Mouse (Mus musculus): Measurements from ENCODE around the gene Commd6. TPM values are rescaled to one million over a fixed set of nuclear protein-coding genes. Genes with fewer than 3 reads are reported as not detected.

Gene Commd6
- 10 to 100 TPM; 83.8 to 95.3 TPM for total RNA-seq (2021)
- long read RNA-seq, experiment 1, full-length matches to known transcripts: 9 of 20 reads
- long read RNA-seq, experiment 1, partial matches to known transcripts: 6 of 20 reads
- long read RNA-seq, experiment 1, other reads (novel, unspliced or antisense): 5 of 20 reads
- long read RNA-seq, experiment 2, full-length matches to known transcripts: 2 of 4 reads
- long read RNA-seq, experiment 2, partial matches to known transcripts: 1 of 4 reads
- long read RNA-seq, experiment 2, other reads (novel, unspliced or antisense): 1 of 4 reads

DNA sequence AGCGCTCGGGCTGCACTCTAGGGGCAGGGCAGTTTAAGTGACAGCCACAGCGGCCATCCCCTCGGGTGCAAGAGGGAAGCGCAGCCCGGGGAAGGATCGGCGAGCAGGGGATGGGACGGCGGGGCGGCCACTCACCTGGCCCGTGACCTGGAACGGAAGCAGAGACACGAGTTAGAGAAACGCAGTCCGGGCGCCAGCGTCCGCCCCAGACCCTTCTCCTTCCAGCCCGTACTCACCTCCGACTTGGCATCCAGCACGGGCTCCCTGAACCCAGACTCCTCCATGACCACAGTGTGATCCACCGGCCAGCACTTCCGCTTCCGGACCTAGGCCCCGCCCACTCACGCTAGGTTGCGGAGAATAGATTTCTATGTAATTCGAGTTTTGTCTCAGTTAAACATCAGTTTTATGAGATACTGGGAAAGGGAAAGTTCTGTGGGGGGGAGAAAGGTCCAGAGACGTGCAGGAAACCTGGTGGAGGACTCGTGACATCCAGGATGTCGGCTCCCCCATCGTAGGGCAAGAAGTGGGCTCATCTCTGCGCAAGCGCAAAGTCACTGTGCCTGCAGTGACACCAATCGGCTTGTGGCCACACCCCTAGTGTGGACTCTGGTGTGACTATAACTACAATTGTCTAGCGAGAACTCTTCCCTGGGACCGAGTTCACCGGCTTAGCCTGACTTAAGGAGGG lies at the start of gene Commd6:
TSS of gene Commd6 (minus strand) at position 534 of the 691 bp plus-strand sequence.
- DNase-seq: peak; percentile 94

DNA sequence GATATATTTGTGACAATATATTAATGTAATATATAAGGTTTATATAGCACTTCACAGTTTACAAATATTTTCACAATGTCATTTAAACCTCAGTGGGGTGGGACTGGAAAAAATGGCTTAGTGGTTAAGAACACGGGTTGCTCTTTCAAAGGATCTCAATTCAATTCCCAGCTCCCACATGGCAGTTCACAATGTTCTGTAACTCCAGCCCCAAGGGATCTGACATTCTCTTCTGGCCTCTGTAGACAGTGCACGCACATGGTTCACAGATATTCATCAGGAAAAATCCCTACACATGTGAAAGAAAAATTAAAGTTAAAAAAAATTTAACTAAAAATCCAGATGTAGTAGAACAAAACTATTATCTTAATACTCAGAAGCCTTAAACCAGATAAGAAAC lies 47.9 kb upstream of the Commd6 start:
- no peak for DNase-seq

DNA sequence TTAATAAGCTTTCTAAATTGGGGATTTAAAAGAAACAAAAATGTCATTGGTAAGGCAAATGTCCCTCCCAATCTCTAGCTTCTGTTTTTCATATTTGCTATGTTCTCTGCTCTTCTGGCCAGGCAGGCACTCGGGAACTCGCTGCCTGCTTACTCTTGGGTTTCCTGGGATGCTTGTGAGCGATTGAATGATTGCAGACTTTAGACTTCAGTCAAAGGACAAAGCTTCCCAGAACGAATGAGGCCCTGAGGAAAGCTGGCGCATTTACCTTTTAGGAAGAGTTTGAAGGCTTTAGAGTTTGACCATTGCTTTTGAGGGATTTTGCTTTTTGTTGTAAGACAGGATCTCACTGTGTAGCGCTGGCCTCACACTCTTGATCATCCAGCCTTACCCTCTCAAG lies 47.2 kb upstream of the Commd6 start:
- DNase-seq: no peak

DNA sequence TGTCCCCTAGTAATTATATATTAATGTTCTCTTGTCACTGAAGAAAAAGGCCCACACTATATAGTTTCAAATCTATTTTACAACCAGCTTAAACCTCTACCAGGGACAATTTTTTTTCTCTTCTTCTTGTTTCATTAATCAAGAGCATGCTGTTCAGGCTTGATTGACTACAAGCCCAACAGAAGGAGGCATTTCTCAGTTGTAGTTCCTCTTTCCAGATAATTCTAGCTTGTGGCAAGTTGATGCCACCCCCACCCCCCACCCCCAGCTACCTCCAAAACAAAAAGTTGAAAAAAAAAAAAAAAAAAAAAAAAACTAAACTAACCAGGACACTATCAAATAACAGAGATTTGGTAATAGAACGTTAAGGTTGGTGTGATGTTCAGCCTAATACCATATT lies 31.7 kb upstream of the Commd6 start:
- DNase-seq: no peak

DNA sequence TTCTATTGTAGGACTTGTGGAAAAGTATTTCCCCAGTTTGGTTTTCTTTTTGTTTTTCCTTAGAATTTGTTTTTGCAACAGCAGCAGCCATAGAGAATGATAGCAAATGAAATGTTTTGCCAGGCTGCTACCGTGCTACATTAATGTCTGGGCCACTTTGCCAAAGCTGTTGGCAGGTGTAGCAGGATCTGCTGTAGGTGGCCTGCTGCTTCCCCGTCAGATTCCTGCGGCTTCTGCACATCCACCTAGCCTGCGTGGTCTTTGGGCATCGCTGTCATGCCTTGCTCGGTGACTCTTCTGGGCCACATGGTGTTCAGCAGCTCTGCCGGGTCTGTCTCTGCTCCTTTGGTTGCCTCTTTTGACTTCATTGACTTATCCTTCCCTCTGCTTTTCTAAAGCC lies 28.1 kb upstream of the Commd6 start:
- DNase-seq: no peak

DNA sequence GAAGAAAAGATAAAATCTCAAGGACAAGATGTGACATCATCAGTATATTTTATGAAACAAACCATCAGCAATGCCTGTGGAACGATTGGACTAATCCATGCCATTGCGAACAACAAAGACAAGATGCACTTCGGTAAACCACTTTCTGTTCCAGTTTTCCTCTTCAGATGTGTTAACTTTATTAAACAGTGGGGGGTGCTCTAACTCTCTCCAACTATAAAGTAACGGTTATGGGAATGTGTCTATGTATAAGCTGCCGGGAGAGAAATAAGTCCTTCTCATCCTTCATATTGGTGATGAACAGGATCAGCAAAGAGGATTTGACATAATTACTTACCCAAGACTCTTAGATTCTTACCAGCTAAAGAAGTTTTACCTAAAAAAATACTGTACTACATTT lies 26.1 kb upstream of the Commd6 start:
- DNase-seq: peak in 1 of 2 experiments; percentile 4

DNA sequence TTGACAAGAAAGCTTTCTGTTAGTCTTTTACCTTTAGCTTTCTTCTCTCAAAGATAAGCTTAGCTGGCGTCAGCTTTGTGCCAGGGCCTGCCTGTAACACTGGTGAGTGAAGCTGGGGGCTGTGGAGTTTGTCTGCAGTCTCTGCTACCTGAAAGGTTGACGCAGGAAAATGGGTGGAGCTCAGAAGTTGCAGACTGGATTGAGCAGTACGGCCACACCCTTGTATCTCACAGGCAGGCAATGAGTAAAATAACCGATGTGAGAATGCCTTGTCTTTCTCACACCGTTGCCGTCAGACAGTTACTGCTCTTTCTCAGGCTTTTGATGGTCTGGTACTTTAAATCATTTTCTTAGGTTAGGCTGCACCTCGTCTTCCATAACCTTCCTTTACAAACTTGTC lies 25.6 kb upstream of the Commd6 start:
- DNase-seq: no peak

DNA sequence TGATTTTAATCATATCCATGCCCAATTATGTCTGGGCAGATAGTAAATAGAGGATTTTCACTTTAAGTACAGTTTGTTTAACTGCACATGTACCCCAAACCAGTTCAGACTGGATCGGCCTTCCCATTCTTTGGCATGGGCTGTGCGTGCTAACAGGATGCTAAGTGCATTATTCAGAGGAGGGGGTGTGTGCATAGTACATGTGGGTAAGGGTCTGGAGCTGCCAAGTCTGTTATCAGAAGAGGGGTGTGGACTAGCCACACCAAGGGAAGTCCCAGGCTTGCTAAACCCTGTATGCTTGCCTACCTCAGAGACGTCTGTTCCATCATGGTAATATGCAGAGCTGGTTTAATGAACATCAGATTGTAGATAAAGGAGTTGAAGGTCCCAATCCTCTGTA lies 23.8 kb upstream of the Commd6 start:
- no peak for DNase-seq

DNA sequence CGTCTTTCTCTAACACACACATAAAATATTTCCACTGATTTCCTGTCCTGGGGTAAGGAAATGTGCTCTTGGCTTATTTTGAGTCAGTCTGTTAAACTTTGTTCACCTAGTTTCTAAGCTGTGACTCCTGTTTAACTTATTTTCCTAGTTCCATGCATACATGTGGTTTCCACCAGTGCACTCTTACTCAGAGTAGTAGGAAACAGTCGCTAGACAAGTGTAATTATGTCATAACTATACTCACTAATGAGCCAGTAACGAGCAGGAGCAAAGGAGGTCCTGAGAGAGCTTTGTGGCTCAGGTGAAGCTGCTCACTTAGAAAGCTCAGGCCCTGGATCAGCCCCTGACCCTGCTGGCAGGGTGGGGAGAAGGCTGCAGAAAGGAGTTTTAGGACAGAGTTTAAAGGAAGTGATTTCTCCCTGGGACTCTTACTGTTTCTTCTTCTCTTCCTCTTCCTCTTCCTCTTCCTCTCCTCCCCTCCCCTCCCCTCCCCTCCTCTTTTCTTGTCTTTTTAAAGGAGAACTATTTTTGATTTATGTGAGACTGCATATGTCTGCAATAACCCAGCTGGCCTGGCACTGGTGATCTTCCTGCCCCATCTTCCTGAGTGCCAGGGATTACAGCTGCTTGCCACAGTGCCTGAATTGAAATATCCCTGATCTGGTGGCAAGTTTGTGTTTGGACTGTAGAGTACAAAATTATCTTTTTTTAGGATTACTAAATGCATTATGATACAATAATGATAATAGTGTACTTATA lies 21.3 kb upstream of the Commd6 start:
- DNase-seq: no peak

DNA sequence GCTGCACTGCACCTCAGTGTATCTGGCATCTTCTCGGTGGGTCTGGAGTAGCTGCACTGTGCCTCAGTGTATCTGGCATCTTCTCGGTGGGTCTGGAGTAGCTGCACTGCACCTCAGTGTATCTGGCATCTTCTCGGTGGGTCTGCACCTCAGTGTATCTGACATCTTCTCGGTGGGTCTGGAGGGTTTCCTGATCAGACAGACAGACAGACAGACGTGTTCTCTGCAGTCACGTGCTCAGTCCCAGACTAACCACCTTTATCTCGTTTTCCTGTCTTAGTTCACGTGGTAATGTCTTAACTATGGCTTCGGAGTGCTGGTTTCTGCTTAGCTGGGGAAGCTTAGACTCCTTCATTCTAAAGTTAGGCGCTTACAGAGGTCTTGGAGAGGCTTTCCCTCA lies 15.8 kb upstream of the Commd6 start:
- DNase-seq: no peak

DNA sequence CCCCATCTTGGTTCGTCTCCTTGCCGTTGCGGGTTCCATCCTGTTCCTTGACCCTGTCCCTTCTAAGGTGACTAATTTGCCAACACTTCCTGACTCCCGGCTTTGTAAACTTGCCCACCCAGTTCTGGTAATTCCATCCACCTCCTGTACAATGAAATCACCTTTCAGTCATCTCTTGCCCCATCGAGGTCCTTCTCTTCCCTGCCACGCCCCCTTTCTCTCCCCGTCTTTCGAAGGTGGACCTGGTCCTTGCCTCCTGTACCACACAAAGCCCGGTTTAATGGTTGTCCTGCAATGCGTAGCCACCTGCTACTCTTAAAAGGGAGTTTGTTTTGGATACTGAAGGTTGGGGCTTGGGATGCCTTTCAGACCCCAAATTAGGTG lies 14.0 kb upstream of the Commd6 start:
- DNase-seq: peak in 1 of 2 experiments; percentile 9

DNA sequence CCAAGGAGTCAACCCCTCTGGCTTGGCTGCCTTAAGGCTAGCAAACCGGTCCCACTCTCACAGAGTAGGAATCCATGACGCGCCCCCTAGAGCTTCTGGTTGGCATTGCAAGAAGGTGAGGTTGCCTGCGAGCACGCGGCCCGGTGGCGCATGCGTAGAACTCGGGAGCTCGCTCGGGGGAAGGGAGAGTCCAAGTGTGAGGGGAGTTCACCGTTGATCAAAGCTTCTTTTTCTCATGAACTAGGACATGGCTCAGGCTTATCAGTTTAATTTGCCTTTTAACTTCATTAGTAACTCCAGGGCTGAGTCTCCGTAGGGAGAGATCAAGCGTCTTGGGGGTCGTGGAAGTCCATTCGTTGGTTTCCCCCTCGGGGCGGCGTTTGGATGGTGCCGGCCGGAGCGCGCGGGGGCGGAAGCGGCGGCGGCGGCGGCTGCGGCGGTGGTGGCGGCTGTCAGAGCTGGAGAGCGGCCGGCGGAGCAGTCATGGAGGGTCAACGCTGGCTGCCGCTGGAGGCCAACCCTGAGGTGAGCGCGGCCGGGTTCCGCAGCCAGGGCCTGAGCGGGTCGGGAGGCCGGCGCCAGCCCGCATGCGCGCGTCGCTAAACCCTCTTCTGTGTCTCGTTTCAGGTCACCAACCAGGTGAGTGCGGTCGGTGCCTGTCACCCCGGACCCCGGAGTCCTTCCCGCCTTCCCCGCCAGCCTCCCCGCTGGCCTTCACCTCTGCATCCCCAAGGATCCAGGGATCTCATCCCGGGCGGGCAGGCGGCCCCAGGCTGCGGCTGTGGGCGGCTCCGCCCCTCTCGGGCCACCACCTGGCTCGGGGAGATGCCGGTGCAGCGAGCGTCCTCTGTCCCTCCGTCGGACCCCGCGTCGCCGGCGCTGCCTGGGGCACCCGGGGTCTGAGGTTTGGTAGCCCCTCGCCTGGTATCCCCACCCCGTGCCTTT lies 13.4 kb upstream of the Commd6 start, which contains the start of gene Uchl3:
TSS of gene Uchl3 (plus strand) at position 387 of the 945 bp plus-strand sequence.
- peak; percentile 97 to 98 for DNase-seq

DNA sequence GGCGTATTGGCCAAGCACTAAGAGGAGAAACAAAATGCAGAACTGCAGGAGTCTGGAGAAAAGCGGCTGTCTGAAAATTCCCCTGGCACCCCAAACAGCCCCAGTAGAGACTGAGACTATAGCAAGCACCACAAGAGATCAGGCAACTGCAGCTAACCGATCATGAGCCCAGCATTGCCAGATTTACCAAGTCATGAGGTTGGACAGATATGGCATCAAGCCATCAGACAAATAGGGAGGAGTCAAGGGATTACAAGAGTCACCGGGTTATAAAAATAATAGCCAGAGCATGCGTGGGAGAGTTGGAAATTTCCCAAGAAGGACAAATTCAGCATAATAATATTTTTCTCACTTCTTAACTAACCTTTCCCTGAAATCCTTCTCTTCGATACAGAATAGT lies 12.1 kb upstream of the Commd6 start:
- DNase-seq: no peak

DNA sequence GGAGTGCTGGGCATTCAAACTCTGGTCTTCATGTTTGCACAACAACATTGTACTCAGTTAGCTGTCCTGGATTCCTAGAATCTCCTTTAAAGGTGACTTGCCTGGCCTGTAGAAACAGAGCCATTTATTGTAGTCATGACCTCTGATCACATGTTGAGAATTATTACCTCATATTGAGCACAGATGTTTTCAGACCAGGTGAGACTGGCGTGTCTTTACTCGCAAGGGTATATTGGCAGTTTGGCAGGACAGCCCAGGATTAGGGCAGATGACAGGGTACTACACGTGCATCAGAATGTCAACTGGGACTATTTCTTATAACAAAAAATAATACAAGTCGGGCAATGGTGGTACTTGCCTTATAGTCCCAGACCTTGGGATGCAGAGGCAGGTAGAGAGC lies 10.1 kb upstream of the Commd6 start:
- DNase-seq: no peak

DNA sequence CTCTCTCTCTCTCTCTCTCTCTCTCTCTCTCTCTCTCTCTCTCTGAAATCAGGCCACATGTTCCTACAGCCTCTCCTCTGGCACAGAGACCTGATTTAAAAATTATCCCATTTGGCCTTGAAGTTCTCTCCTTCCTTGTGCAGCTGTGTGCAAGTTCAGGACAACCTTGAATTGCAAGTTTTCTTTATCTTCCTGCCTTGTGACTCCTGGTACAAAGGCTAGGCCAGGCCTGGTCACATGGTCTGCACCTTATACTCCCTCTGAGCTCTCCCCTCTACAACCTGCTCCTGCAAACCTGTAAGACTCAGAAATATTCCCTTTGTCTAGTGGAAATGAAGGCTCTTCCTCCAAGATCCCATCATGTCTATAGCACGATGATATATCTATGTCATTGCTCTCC lies 4.5 kb upstream of the Commd6 start:
- no peak for DNase-seq

DNA sequence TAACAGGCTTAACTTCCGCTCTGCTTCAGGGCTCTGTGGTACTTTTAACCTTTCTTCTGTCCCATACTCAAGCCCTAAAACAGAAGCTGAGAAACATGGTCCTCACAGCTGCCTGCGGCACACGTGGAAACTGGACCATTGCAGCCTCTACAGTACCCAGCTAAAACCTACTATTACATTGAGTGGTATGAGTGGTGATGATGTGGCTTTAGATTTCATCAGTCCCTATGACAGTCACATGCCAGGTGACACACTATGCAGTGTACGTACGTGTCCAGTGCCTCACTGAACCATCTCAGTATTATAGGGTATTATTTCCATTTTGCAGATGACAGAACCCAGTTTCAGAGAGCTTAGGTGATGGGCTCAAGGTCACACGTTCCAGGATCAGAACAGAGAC lies 3.1 kb downstream of the Commd6 start:
- DNase-seq: no peak

DNA sequence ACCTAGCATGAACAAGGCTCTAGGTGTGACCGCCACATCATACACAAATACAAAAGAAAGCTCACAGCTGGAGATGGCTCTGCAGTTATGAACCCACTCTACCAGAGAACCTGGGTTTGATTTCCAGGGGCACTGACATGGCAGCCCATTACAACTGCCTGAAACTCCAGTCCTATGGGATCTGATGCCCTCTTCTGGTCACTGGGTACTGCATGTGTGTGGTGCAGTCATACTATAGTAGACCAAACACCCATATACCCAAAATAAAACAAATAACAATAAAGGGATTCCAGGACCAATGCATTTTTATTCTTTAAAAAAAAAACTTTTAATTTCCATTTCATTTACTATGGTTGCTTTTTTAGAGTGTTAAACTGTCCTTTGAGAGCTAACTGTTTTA lies 4.7 kb downstream of the Commd6 start:
- DNase-seq: no peak

DNA sequence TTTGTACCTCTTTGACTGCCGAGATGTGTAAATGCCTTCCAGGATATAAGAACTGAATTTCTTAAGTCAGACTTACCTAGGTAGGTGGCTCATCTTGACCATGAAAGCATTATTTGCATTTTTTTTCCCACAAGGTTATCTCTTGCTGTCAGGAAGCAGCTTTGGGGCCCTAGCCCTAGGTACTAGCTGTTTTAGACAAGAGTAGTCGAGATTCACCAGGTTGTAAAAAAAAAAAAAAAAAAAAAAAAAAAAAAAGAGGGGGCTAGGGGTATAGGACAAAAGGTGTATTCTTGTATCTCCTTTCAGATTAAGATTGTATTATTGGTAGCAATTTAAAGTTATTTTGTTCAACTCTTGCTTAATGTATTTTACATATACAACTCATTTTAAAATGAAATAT lies 9.9 kb downstream of the Commd6 start:
- no peak for DNase-seq

DNA sequence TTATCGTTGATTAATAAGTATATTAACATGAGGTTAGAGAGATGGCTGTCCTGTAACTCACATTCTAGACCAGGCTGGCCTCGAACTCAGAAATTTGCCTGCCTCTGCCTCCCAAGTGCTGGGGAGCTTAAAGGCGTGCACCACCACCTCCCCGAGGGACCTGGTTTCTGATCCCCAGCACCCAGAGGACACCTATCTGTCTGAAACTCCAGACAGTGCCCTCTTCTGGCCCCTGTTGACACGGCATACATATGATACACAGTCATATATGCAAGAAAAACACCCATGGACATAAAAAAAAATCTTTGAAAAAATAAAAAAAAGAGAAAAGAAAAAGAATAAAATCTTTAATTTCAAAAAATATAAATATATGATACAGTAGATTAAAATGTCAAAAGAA lies 22.8 kb downstream of the Commd6 start:
- no peak for DNase-seq

DNA sequence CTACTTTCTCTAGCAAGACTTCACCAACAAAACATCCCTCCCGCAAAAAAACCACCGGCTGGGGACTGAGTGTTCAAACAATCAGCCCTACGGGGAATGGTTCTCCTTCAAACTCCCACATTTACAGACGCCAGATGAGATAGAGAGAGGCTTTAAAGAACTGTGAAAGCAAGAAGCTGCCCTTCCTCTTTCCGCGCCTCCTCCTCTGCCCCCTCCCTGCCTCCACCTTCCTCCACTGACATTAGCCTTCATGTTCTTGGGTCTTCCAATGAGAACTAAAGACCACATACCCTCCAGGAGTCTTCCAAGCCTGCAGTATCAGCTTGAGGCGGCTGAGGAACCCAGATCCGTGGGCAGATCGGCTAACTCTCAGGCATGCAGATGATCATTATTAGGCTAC lies 24.3 kb downstream of the Commd6 start:
- DNase-seq: no peak

DNA sequence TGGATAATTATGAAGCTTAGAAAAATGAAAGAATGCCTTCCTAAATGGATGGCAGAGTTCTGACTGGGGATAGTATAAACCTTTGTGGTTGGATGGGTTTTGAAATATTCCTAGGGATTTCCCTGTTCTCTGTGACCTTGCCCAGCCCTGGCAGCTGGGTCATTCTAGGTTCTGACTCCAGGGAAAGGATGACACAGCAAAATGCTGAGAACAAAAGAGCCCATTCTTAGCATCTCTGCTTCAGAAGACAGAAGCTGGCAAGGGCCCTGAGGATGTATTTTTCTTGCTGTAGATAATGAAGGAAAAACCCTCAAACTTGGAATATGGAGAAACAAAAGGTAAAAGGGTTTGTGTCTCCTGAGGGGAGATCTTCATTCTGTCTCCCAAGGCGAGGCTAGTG lies 27.3 kb downstream of the Commd6 start:
- DNase-seq: no peak

DNA sequence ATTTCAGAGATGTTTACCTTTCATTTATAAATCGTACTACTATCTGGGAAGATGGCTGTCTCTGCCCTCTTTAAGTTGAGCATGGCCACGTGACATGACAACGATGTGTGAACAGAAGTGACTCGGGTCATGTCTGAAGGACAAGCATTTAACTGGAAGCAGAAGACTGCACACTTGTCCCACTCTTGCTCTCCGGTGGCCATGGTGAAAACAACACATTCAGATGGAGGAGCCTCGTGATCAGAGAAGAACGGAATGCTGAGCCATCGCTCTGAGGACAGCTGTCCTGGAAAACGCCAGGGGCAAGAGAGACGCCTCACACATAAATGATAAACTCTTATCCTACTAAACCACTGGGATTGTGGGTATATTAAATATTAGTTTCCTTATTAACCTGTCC lies 29.8 kb downstream of the Commd6 start:
- DNase-seq: no peak

Measured in adrenal gland, postnatal 36 days (tissue).